Mouse (Mus musculus): ENCODE measurements around the gene Pdcd10.

GRCm38 (mm10) chr3:75482056-75482455 lies 74.6 kb downstream of the Pdcd10 start, which contains the start of gene Wdr49:
- TF ChIP-seq EP300 (IDR thresholded peaks at IDR 0.05; ENCODE audit: low read depth) = no peak
- no peak for TF ChIP-seq CTCF (IDR thresholded peaks at IDR 0.05; ENCODE audit: low read depth)

Measured in liver, postnatal 0 days (tissue).